ENCODE assay signal across 7 mouse cellular contexts in genomic region chr7:63319594-63319993, GRCm38 (mm10).
DNase-seq lines count a peak whose midpoint lies in the region; TF ChIP-seq lines count a peak whose summit lies in the region.

No protein-coding gene starts in this region.

- no peak overlapping the region for H3K4me2 ChIP-seq in CH12.LX (ENCODE audit: insufficient read depth, low read depth, poor library complexity, severe bottlenecking)

- TF ChIP-seq EP300 in CH12.LX (IDR thresholded peaks at IDR 0.05; ENCODE audit: low read length) (no peak), MEL (IDR thresholded peaks at IDR 0.05; ENCODE audit: low read depth in 1 of 2, low read length in 2 of 2) (no peak)

- H3K79me2 ChIP-seq in CH12.LX (replicated peaks; ENCODE audit: control insufficient read depth, extremely low read depth, insufficient read depth, poor library complexity, severe bottlenecking) (no peaks in the 10 kb centered on the region), MEL (ENCODE audit: control insufficient read depth, insufficient read depth, low read length, poor library complexity) (no peaks in the 10 kb centered on the region)

- no peak for TF ChIP-seq POLR2A in CH12.LX (IDR thresholded peaks at IDR 0.05; ENCODE audit: low read depth, low read length)
- TF ChIP-seq POLR2A in MEL (IDR thresholded peaks at IDR 0.05; ENCODE audit: control insufficient read depth in 1 of 2, insufficient read depth in 1 of 2, low read depth in 1 of 2, low read length in 2 of 2, poor library complexity in 1 of 2), result no peak

- H3K9ac ChIP-seq in CH12.LX (ENCODE audit: insufficient read depth, low read depth), result no peak overlapping the region
- no peak overlapping the region for H3K9ac ChIP-seq in MEL (ENCODE audit: control insufficient read depth, low read depth, low read length, poor library complexity, severe bottlenecking)

- H3K27ac ChIP-seq in CH12.LX (ENCODE audit: insufficient read depth, low read depth) (no peak overlapping the region), MEL (ENCODE audit: control insufficient read depth, low read depth, low read length) (no peak overlapping the region)

- no peak overlapping the region for H3K4me3 ChIP-seq in CH12.LX (replicated peaks in 1 of 3; ENCODE audit: low read depth in 2 of 3, low read length in 2 of 3, poor library complexity in 1 of 3)
- H3K4me3 ChIP-seq in MEL (ENCODE audit: control insufficient read depth in 1 of 2, insufficient read depth in 1 of 2, low read depth in 2 of 2, low read length in 2 of 2), result no peak overlapping the region

- dilution Hi-C loops in CH12.LX (cut with MboI; ENCODE audit: extremely low pct_ligation_motif_present, extremely low pct_unique_long_range_greater_than_20kb, low sequenced_read_pairs), result no loop called here

- H3K27me3 ChIP-seq in CH12.LX (replicated peaks), result peaks cover 1% of the 10 kb centered on the region
- H3K27me3 ChIP-seq in MEL (ENCODE audit: control insufficient read depth in 1 of 2, insufficient read depth in 2 of 2, low read length in 2 of 2), result no peaks in the 10 kb centered on the region

- H3K9me3 ChIP-seq in CH12.LX (replicated peaks; ENCODE audit: low read length) (no peaks in the 10 kb centered on the region), MEL (replicated peaks; ENCODE audit: insufficient read depth, low read length) (no peaks in the 10 kb centered on the region)

- TF ChIP-seq RAD21 in CH12.LX (IDR thresholded peaks at IDR 0.05; ENCODE audit: low read depth, low read length) (peak; percentile 23), MEL (IDR thresholded peaks at IDR 0.05; ENCODE audit: low read depth, low read length) (peak; percentile 38)

- H3K4me1 ChIP-seq in CH12.LX (ENCODE audit: control insufficient read depth in 1 of 2, insufficient read depth in 2 of 2), result no peaks in the 10 kb centered on the region
- no peaks in the 10 kb centered on the region for H3K4me1 ChIP-seq in MEL (ENCODE audit: control insufficient read depth in 1 of 2, insufficient read depth in 2 of 2, low read length in 2 of 2)

- in situ Hi-C loops in CH12.LX (cut with MboI; ENCODE audit: low pct_ligation_motif_present, low pct_unique_long_range_greater_than_20kb, low sequenced_read_pairs), result loop anchor here (10.0 kb wide), 1 partner anchor 395 kb away; no protein-coding TSS in a partner anchor

- no peaks in the 10 kb centered on the region for H3K36me3 ChIP-seq in CH12.LX (replicated peaks in 1 of 2; ENCODE audit: control insufficient read depth in 1 of 2, insufficient read depth in 1 of 2, low read length in 1 of 2)
- no peaks in the 10 kb centered on the region for H3K36me3 ChIP-seq in MEL (ENCODE audit: control insufficient read depth in 1 of 2, insufficient read depth in 2 of 2, low read length in 2 of 2)

- DNase-seq in CH12.LX (ENCODE audit: extremely low read depth) (peak; percentile 22), MEL (ENCODE audit: low read depth, low spot score) (peak; percentile 17)
- peak; percentile 73 for DNase-seq in cerebellum, adult 9-10 months
- peak; percentile 70 to 83 for DNase-seq in frontal cortex, postnatal 36 days (ENCODE audit: low spot score in 2 of 2)
- DNase-seq in layer of hippocampus, adult 9-11 months, result peak; percentile 31
- DNase-seq in mesoderm, embryonic 11.5 days (ENCODE audit: low read depth, low spot score), result peak; percentile 75
- peak; percentile 87 for DNase-seq in right cerebral cortex, postnatal 4 days

- TF ChIP-seq CTCF in CH12.LX (conservative IDR thresholded peaks at IDR 0.05 in 1 of 2, IDR thresholded peaks at IDR 0.05 in 1 of 2; ENCODE audit: low read depth in 2 of 2, low read length in 2 of 2) (peak; percentile 48 to 50; a peak in 3 of 4 replicates), MEL (IDR thresholded peaks at IDR 0.05 in 2 of 3, conservative IDR thresholded peaks at IDR 0.05 in 1 of 3; ENCODE audit: control insufficient read depth in 1 of 3, insufficient read depth in 1 of 3, low read depth in 2 of 3, low read length in 3 of 3, poor library complexity in 1 of 3, severe bottlenecking in 1 of 3) (peak; percentile 47 to 62 (median 52))

TF ChIP-seq in CH12.LX, 34 proteins besides CTCF, POLR2A, EP300 and RAD21:
- no peak for TF ChIP-seq ZNF384 (IDR thresholded peaks at IDR 0.05; ENCODE audit: low read depth, low read length)
- no peak for TF ChIP-seq MYC (IDR thresholded peaks at IDR 0.05; ENCODE audit: low read depth, low read length)
- no peak for TF ChIP-seq MAFK (IDR thresholded peaks at IDR 0.05; ENCODE audit: insufficient replicate concordance, low read length)
- no peak for TF ChIP-seq E2F4 (IDR thresholded peaks at IDR 0.05; ENCODE audit: insufficient replicate concordance, low read depth, low read length)
- no peak for TF ChIP-seq HCFC1 (IDR thresholded peaks at IDR 0.05; ENCODE audit: low read depth, low read length)
- TF ChIP-seq BHLHE40 (IDR thresholded peaks at IDR 0.05; ENCODE audit: low read depth, low read length), result no peak
- TF ChIP-seq SMC3 (IDR thresholded peaks at IDR 0.05; ENCODE audit: low read depth, low read length), result peak; percentile 30

TF ChIP-seq in MEL, 35 proteins besides CTCF, POLR2A, EP300 and RAD21:
- peak; percentile 54 for TF ChIP-seq SMC3 (IDR thresholded peaks at IDR 0.05; ENCODE audit: low read depth, low read length)
- TF ChIP-seq CHD2 (IDR thresholded peaks at IDR 0.05; ENCODE audit: low read length), result no peak

Comparison
In these comparisons a context has a peak if more than half of its experiments do, and no peak if none do; other contexts are left out.
1. DNase-seq: peak in every context shown above with its lines; median percentile 87 in right cerebral cortex, postnatal 4 days; 76 in frontal cortex, postnatal 36 days; 75 in mesoderm, embryonic 11.5 days; 73 in cerebellum, adult 9-10 months; 31 in layer of hippocampus, adult 9-11 months; 22 in CH12.LX; 17 in MEL.
2. Of the 35 proteins assayed by ChIP-seq in both MEL and CH12.LX: peak only in MEL: none; only in CH12.LX: none; in both: CTCF, RAD21 and SMC3; in neither: 32.